Mouse (Mus musculus) midbrain, embryonic 14.5 days (tissue): ENCODE data around the gene Atp5f1. TPM values are rescaled to one million over a fixed set of nuclear protein-coding genes. Genes with fewer than 3 reads are reported as not detected.
A peak's percentile ranks its signal among the peaks of the same experiment; 100 is the strongest.

Experiments
- ATAC-seq: fragments of 200-750 bp; cut with Nextera tagmentation; 2 replicates; pipeline ENCODE4 v1.8.0; 2017; ENCODE audit warnings: moderate number of reproducible peaks, moderate library complexity; ENCODE audit not compliant: low FRiP score, low TSS enrichment
- DNase-seq: peaks from one replicate; pipeline ENCODE4 v3.0.0-alpha.2; 2015
- H3K27ac ChIP-seq: fragments of 300-500 bp; sonication (generic); replicated peaks from 2 replicates; pipeline ENCODE4 v1.5.1; 2014; ENCODE audit warnings: mild to moderate bottlenecking, low read depth, low read length, moderate library complexity
- H3K27me3 ChIP-seq: fragments of 300-500 bp; sonication (generic); 2 replicates; pipeline ENCODE4 v1.6.1; 2014; ENCODE audit warnings: low read length, control low read depth, mixed read lengths; ENCODE audit not compliant: control insufficient read depth, insufficient read depth
- H3K36me3 ChIP-seq: fragments of 300-500 bp; sonication (generic); 2 replicates; pipeline ENCODE4 v1.6.1; 2014; ENCODE audit warnings: low read length, control low read depth; ENCODE audit not compliant: control insufficient read depth, insufficient read depth
- H3K4me1 ChIP-seq: fragments of 300-500 bp; sonication (generic); 2 replicates; pipeline ENCODE4 v1.6.1; 2014; ENCODE audit warnings: mild to moderate bottlenecking, antibody characterized with exemption, low read length, control low read depth; ENCODE audit not compliant: control insufficient read depth, insufficient read depth
- H3K4me2 ChIP-seq: fragments of 300-500 bp; sonication (generic); 2 replicates; pipeline ENCODE4 v1.6.1; 2014; ENCODE audit warnings: mild to moderate bottlenecking, low read length, moderate library complexity
- H3K4me3 ChIP-seq: fragments of 300-500 bp; sonication (generic); replicated peaks from 2 replicates; pipeline ENCODE4 v1.5.1; 2014; ENCODE audit warnings: low read depth, low read length
- H3K9ac ChIP-seq: fragments of 300-500 bp; sonication (generic); replicated peaks from 2 replicates; pipeline ENCODE4 v1.6.1; 2014; ENCODE audit warnings: mild to moderate bottlenecking, low read length, moderate library complexity
- H3K9me3 ChIP-seq: fragments of 300-500 bp; sonication (generic); 2 replicates; pipeline ENCODE4 v1.6.1; 2016; ENCODE audit warnings: low read length, control low read depth, mixed read lengths; ENCODE audit not compliant: control insufficient read depth
- WGBS: fragments of 180-500 bp; shearing (Covaris S2); extraction: QIAGEN DNeasy Blood & Tissue Kit; methylation state at CpG from one replicate; pipeline ENCODE4 v1.1.7; 2014; 5-methylcytosine and 5-hydroxymethylcytosine counted together
- polyA plus RNA-seq: library from polyadenylated mRNA; unstranded; fragments of >200 nt; fragmentation: Nextera tagmentation; extraction: Ambion mirVana; gene quantifications from 2 replicates; pipeline ENCODE4 v1.2.1, GENCODE M21; 2014

Atp5f1 gene
- polyA plus RNA-seq, 1 experiment from 2014 or later: 564 TPM

- DNase-seq (no peak), ATAC-seq (no peak)
- no peaks in the 10 kb centered on the region for H3K9me3 ChIP-seq
- 88% methylated on average over 3 of the region's 3 CpGs for WGBS
- no peak within 1 kb of the TSS for H3K27ac ChIP-seq
- peaks cover 19% of the 10 kb centered on the region for H3K36me3 ChIP-seq
- H3K9ac ChIP-seq: no peak within 1 kb of the TSS
- H3K4me3 ChIP-seq: no peak within 1 kb of the TSS
- no peaks in the 10 kb centered on the region for H3K27me3 ChIP-seq
- H3K4me1 ChIP-seq: no peaks in the 10 kb centered on the region
- no peak within 1 kb of the TSS for H3K4me2 ChIP-seq
Measured at GRCm38 (mm10) chr3:105973411-105973810, 13.5 kb upstream of the Atp5f1 start, which contains the start of gene Ovgp1. Gene Ovgp1 (plus strand): TSS chr3:105973711.

- peaks cover 33% of the 10 kb centered on the region for H3K36me3 ChIP-seq
- WGBS: 82% methylated on average over 5 of the region's 5 CpGs
Measured at GRCm38 (mm10) chr3:105971831-105972446, 12.0 kb upstream of the Atp5f1 start.

GRCm38 (mm10) chr3:105960700-105961099 is 801 bp upstream of the Atp5f1 start:
- H3K4me1 ChIP-seq: peaks cover 19% of the 10 kb centered on the region
- H3K4me2 ChIP-seq: peak overlapping the region; percentile 79; the same call in 1 of the 2 replicates
- ATAC-seq (no peak), DNase-seq (peak; percentile 25)
- no peaks in the 10 kb centered on the region for H3K9me3 ChIP-seq
- H3K27ac ChIP-seq: no peak overlapping the region
- no peaks in the 10 kb centered on the region for H3K27me3 ChIP-seq
- no peak overlapping the region for H3K9ac ChIP-seq
- peaks cover 49% of the 10 kb centered on the region for H3K36me3 ChIP-seq
- peak overlapping the region; percentile 93; the same call in 1 of the 2 replicates for H3K4me3 ChIP-seq
- WGBS: 93% methylated on average over 2 of the region's 2 CpGs

More at GRCm38 (mm10) chr3:105971831-105972446, 12.0 kb upstream of the Atp5f1 start:
- ATAC-seq (no peak), DNase-seq (no peak)
- no peak overlapping the region for H3K9ac ChIP-seq
- no peak overlapping the region for H3K27ac ChIP-seq
- no peak overlapping the region for H3K4me3 ChIP-seq
- no peaks in the 10 kb centered on the region for H3K4me1 ChIP-seq
- no peaks in the 10 kb centered on the region for H3K9me3 ChIP-seq
- H3K27me3 ChIP-seq: no peaks in the 10 kb centered on the region
- H3K4me2 ChIP-seq: no peak overlapping the region

- peak overlapping the region; percentile 79 for H3K4me2 ChIP-seq
- DNase-seq: peak; percentile 61
- H3K36me3 ChIP-seq: peaks cover 45% of the 10 kb centered on the region
- peak overlapping the region; percentile 80 for H3K27ac ChIP-seq
- peak; percentile 76 for ATAC-seq
- peak overlapping the region; percentile 94 for H3K9ac ChIP-seq
- WGBS: under 1% methylated on average over 26 of the region's 26 CpGs
- H3K9me3 ChIP-seq: no peaks in the 10 kb centered on the region
- peak overlapping the region; percentile 93 for H3K4me3 ChIP-seq
- no peaks in the 10 kb centered on the region for H3K27me3 ChIP-seq
- H3K4me1 ChIP-seq: peaks cover 19% of the 10 kb centered on the region
Measured at GRCm38 (mm10) chr3:105959585-105959984, 314 bp downstream of the Atp5f1 start.

- H3K4me2 ChIP-seq: peak within 1 kb of the TSS; percentile 79
- DNase-seq (peak; percentile 99), ATAC-seq (peak; percentile 97)
- peaks cover 19% of the 10 kb centered on the region for H3K4me1 ChIP-seq
- H3K4me3 ChIP-seq: peak within 1 kb of the TSS; percentile 93
- no peaks in the 10 kb centered on the region for H3K9me3 ChIP-seq
- peak within 1 kb of the TSS; percentile 87 for H3K27ac ChIP-seq
- H3K36me3 ChIP-seq: peaks cover 43% of the 10 kb centered on the region
- H3K27me3 ChIP-seq: no peaks in the 10 kb centered on the region
- under 1% methylated on average over 52 of the region's 52 CpGs for WGBS
- H3K9ac ChIP-seq: peak within 1 kb of the TSS; percentile 94
Measured at GRCm38 (mm10) chr3:105958974-105959580, 822 bp downstream of the Atp5f1 start, which contains the start of gene Wdr77. Gene Wdr77 (plus strand): TSS chr3:105959369.

GRCm38 (mm10) chr3:105958204-105958603 is 1.7 kb downstream of the Atp5f1 start:
- Histone ChIP-seq H3K27me3 (no peaks in the 10 kb centered on the region), H3K4me2 (peak overlapping the region; percentile 70), H3K4me1 (peaks cover 19% of the 10 kb centered on the region), H3K36me3 (peaks cover 39% of the 10 kb centered on the region), H3K9ac (peak overlapping the region; percentile 94), H3K4me3 (peak overlapping the region; percentile 93), H3K9me3 (no peaks in the 10 kb centered on the region), H3K27ac (no peak overlapping the region)
- WGBS: 42% methylated on average over 5 of the region's 5 CpGs
- DNase-seq (no peak), ATAC-seq (no peak)

GRCm38 (mm10) chr3:105957235-105957634 is 2.7 kb downstream of the Atp5f1 start:
- no peak overlapping the region for H3K27ac ChIP-seq
- DNase-seq (no peak), ATAC-seq (no peak)
- peaks cover 19% of the 10 kb centered on the region for H3K4me1 ChIP-seq
- H3K36me3 ChIP-seq: peaks cover 39% of the 10 kb centered on the region
- H3K27me3 ChIP-seq: no peaks in the 10 kb centered on the region
- WGBS: 98% methylated on average over 1 of the region's 1 CpGs
- 0 out of 2 replicates have a peak overlapping the region, but pooled peaks have one; percentile 70 for H3K4me2 ChIP-seq
- H3K4me3 ChIP-seq: peak overlapping the region; percentile 93; the same call in 1 of the 2 replicates
- no peaks in the 10 kb centered on the region for H3K9me3 ChIP-seq
- H3K9ac ChIP-seq: no peak overlapping the region

GRCm38 (mm10) chr3:105951348-105951747 is 8.6 kb downstream of the Atp5f1 start:
- Histone ChIP-seq H3K36me3 (peaks cover 81% of the 10 kb centered on the region), H3K4me2 (no peak overlapping the region), H3K9me3 (no peaks in the 10 kb centered on the region), H3K4me3 (no peak overlapping the region), H3K4me1 (no peaks in the 10 kb centered on the region), H3K9ac (no peak overlapping the region), H3K27me3 (no peaks in the 10 kb centered on the region), H3K27ac (no peak overlapping the region)
- WGBS: 92% methylated on average over 7 of the region's 7 CpGs
- no peak for ATAC-seq
- DNase-seq: no peak
